Mouse (Mus musculus): Measurements from ENCODE around the gene C1ra.

DNA sequence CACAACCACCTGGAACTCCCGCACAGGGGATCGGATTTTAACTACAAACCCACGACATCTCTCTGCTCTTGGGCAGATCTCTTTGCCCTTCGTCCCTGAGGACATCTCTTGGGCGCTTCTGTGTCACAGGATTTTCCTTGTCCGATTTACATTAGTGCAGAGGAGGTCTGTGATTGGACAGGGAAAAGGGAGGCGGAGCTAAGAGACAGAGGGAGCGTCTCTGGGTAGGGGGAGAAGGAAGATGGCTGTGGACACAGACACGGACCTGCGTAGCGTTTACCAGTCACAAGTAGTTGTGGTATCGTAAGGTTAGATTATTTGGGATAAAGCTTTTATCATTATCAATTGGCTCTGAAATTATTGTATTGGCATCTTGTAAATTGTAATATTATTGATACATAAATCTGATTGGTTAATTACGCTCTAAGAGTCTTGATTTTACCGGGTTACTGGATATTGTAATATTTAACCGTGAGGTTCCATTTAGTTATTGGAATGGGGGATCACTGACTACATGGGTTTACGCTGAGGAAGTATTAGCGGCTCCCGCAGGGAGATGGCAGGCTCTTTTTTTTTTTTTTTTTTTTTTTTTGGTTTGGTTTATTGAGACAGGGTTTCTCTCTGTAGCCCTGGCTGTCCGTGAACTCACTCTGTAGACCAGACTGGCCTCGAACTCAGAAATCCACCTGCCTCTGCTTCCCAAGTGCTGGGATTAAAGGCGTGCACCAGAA, 26.6 kb upstream of the C1ra start:
- TF ChIP-seq CTCF (IDR thresholded peaks at IDR 0.05; ENCODE audit: borderline replicate concordance, extremely low read depth, insufficient read depth, insufficient read length): no peak
- TF ChIP-seq POLR2A (IDR thresholded peaks at IDR 0.05; ENCODE audit: borderline replicate concordance, extremely low read depth, insufficient read depth, insufficient read length, poor library complexity, severe bottlenecking): peak; percentile 20; the same call in 1 of the 2 replicates
